ENCODE assay signal across 10 mouse cellular contexts in genomic region chr2:60901511-60901951, GRCm38 (mm10).
DNase-seq lines count a peak whose midpoint lies in the region; ATAC-seq and TF ChIP-seq lines count a peak whose summit lies in the region.
"Had no signal": no experiment of that assay in that cellular context is flagged by ENCODE, and none has a peak within 500 bp of the region (broad histone marks: within the 10 kb centered on the region; RNA-seq: fewer than 3 reads in every experiment).

No protein-coding gene starts in this region.

- H3K36me3 ChIP-seq in embryonic facial prominence, embryonic 15.5 days = no peaks in the 10 kb centered on the region
- H3K36me3 ChIP-seq in embryonic facial prominence, embryonic 10.5 days (replicated peaks) = no peaks in the 10 kb centered on the region
- no peaks in the 10 kb centered on the region for H3K36me3 ChIP-seq in liver, postnatal 0 days (replicated peaks; ENCODE audit: insufficient read depth, low read length)
- H3K36me3 ChIP-seq: embryonic facial prominence, embryonic 13.5 days; midbrain, embryonic 12.5 days had no signal

- no peaks in the 10 kb centered on the region for H3K27me3 ChIP-seq in embryonic facial prominence, embryonic 15.5 days
- no peaks in the 10 kb centered on the region for H3K27me3 ChIP-seq in embryonic facial prominence, embryonic 10.5 days (replicated peaks; ENCODE audit: low read depth, poor library complexity, severe bottlenecking)
- no peaks in the 10 kb centered on the region for H3K27me3 ChIP-seq in liver, postnatal 0 days (ENCODE audit: insufficient read depth, low read length)
- H3K27me3 ChIP-seq: embryonic facial prominence, embryonic 13.5 days; midbrain, embryonic 12.5 days had no signal

- ATAC-seq in embryonic facial prominence, embryonic 15.5 days (ENCODE audit: insufficient number of reproducible peaks, low FRiP score, low TSS enrichment, low read depth) = no peak
- peak; percentile 42 to 74; a peak in 2 of 4 replicates for ATAC-seq in hematopoietic stem cell, adult 5-6 weeks (replicated peaks in 1 of 2; ENCODE audit: insufficient read depth in 1 of 2, low FRiP score in 2 of 2, low TSS enrichment in 1 of 2, low read depth in 1 of 2, poor library complexity in 2 of 2, severe bottlenecking in 2 of 2)
- peak; percentile 74 for ATAC-seq in liver, postnatal 0 days
- no peak for ATAC-seq in activated CD4-positive, CD25-positive, alpha-beta regulatory T cell, adult 4 months

- TF ChIP-seq POLR2A in embryonic fibroblast, embryonic 13.5 days (IDR thresholded peaks at IDR 0.05; ENCODE audit: low read depth, low read length) = no peak

- no peak overlapping the region for H3K4me2 ChIP-seq in embryonic facial prominence, embryonic 15.5 days (replicated peaks)
- peak overlapping the region; percentile 49; the same call in 1 of the 2 replicates for H3K4me2 ChIP-seq in liver, postnatal 0 days (ENCODE audit: low read depth, low read length)
- H3K4me2 ChIP-seq: embryonic facial prominence, embryonic 13.5 days; midbrain, embryonic 12.5 days had no signal

- no peak overlapping the region for H3K4me3 ChIP-seq in embryonic facial prominence, embryonic 15.5 days (replicated peaks)
- H3K4me3 ChIP-seq in embryonic facial prominence, embryonic 10.5 days = no peak overlapping the region
- H3K4me3 ChIP-seq in embryonic fibroblast, embryonic 13.5 days (ENCODE audit: insufficient read depth, low read length) = no peak overlapping the region
- no peak overlapping the region for H3K4me3 ChIP-seq in liver, postnatal 0 days (ENCODE audit: low read depth, low read length)
- H3K4me3 ChIP-seq: embryonic facial prominence, embryonic 13.5 days; midbrain, embryonic 12.5 days had no signal

- peaks cover 15% of the 10 kb centered on the region for H3K4me1 ChIP-seq in embryonic facial prominence, embryonic 15.5 days
- peaks cover 18% of the 10 kb centered on the region for H3K4me1 ChIP-seq in embryonic facial prominence, embryonic 10.5 days
- peaks cover 13% of the 10 kb centered on the region for H3K4me1 ChIP-seq in embryonic fibroblast, embryonic 13.5 days (ENCODE audit: control insufficient read depth, insufficient read depth, low read length)
- H3K4me1 ChIP-seq in liver, postnatal 0 days (ENCODE audit: insufficient read depth) = peaks cover 17% of the 10 kb centered on the region
- H3K4me1 ChIP-seq: midbrain, embryonic 12.5 days had no signal

- 72% methylated on average over 15 of the region's 15 CpGs for WGBS in embryonic facial prominence, embryonic 15.5 days
- 81% methylated on average over 15 of the region's 15 CpGs for WGBS in embryonic facial prominence, embryonic 10.5 days
- 35% methylated on average over 15 of the region's 15 CpGs for WGBS in liver, postnatal 0 days (ENCODE audit: insufficient replicate concordance)

- no peak for TF ChIP-seq CTCF in embryonic fibroblast, embryonic 13.5 days (IDR thresholded peaks at IDR 0.05; ENCODE audit: borderline replicate concordance, insufficient read depth, low read length)
- TF ChIP-seq CTCF in liver, postnatal 0 days (IDR thresholded peaks at IDR 0.05; ENCODE audit: low read depth) = no peak

- H3K9ac ChIP-seq in embryonic facial prominence, embryonic 15.5 days = no peak overlapping the region
- H3K9ac ChIP-seq in liver, postnatal 0 days (replicated peaks) = no peak overlapping the region
- H3K9ac ChIP-seq: embryonic facial prominence, embryonic 13.5 days; midbrain, embryonic 12.5 days had no signal

- TF ChIP-seq EP300 in liver, postnatal 0 days (IDR thresholded peaks at IDR 0.05; ENCODE audit: low read depth) = 0 out of 2 replicates have a peak, but pooled peaks have one; percentile 26

- 0 out of 2 replicates have a peak overlapping the region, but pooled peaks have one; percentile 8 for H3K27ac ChIP-seq in embryonic facial prominence, embryonic 15.5 days (replicated peaks)
- H3K27ac ChIP-seq in embryonic facial prominence, embryonic 10.5 days (replicated peaks) = no peak overlapping the region
- peak overlapping the region; percentile 78 for H3K27ac ChIP-seq in embryonic fibroblast, embryonic 13.5 days (ENCODE audit: insufficient read depth, low read length)
- peak overlapping the region; percentile 84 for H3K27ac ChIP-seq in liver, postnatal 0 days (ENCODE audit: low read depth)
- H3K27ac ChIP-seq: embryonic facial prominence, embryonic 13.5 days; midbrain, embryonic 12.5 days had no signal

- no peak for DNase-seq in embryonic facial prominence, embryonic 10.5 days (ENCODE audit: low spot score)
- peak; percentile 37 for DNase-seq in liver, postnatal 0 days
- DNase-seq in urinary bladder, postnatal 36 days (ENCODE audit: low spot score in 2 of 2) = peak; percentile 66
- DNase-seq in thymus, postnatal 25 days = no peak

- H3K9me3 ChIP-seq in embryonic facial prominence, embryonic 15.5 days (replicated peaks) = no peaks in the 10 kb centered on the region
- no peaks in the 10 kb centered on the region for H3K9me3 ChIP-seq in embryonic facial prominence, embryonic 10.5 days
- no peaks in the 10 kb centered on the region for H3K9me3 ChIP-seq in liver, postnatal 0 days (ENCODE audit: low read length)
- H3K9me3 ChIP-seq: embryonic facial prominence, embryonic 13.5 days; midbrain, embryonic 12.5 days had no signal

Comparison
In these comparisons a context has a peak if more than half of its experiments do, and no peak if none do; other contexts are left out.
1. ATAC-seq: peak in hematopoietic stem cell, adult 5-6 weeks (2 of 2) and liver, postnatal 0 days (single experiment); none in embryonic facial prominence, embryonic 15.5 days (single experiment) and activated CD4-positive, CD25-positive, alpha-beta regulatory T cell, adult 4 months (single experiment).
2. DNase-seq: peak in liver, postnatal 0 days (single experiment) and urinary bladder, postnatal 36 days (2 of 2); none in embryonic facial prominence, embryonic 10.5 days (single experiment) and thymus, postnatal 25 days (single experiment).